Mouse (Mus musculus): Measurements from ENCODE around the gene Ppard.
"Not testable (repeated sequence)": the region's sequence is repeated elsewhere in the genome, so short reads cannot be mapped to it uniquely, and the experiment has no call there.

Ppard gene

GRCm38 (mm10) chr17:28232475-28233060 lies at the start of gene Ppard:
Gene Ppard, plus strand, starts transcription at chr17:28232700.
- DNase-seq (ENCODE audit: low read depth, low spot score), result peak; percentile 94

DNA sequence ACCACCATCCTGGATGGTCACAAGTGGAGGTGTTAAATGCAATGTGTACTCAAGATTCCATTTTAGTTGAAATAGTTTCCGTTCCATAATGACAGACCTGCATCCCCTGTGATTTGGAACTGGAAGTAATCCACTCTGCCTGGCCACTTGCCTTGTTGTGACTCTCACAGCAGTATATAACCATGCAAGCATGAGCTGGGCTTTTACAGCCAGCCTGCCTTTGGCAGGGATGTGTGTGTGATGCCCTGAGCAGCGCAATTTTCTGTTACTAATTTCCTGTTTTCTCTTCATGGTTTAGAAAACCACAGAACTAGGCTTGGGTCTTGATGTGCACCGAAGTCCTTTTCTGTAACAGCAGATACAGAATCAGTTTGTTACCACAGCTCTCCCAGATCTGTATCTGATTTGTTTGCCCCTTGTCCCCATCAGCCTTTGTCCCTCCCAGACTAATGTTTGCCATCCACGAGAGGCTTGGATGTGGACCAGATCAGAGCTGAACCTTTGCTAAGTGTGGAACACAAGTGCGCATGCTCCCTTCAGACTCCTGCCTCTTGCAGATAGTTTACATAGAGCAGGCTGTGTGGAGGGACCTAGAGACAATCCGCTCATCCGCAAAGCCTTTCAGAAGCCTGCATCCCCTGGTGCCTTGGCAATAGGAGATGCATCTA lies 47.4 kb upstream of the Ppard start:
- DNase-seq (ENCODE audit: low read depth, low spot score), result no peak

- no peak for DNase-seq (ENCODE audit: low read depth, low spot score)
Measured at GRCm38 (mm10) chr17:28188313-28188712, 44.2 kb upstream of the Ppard start.

DNA sequence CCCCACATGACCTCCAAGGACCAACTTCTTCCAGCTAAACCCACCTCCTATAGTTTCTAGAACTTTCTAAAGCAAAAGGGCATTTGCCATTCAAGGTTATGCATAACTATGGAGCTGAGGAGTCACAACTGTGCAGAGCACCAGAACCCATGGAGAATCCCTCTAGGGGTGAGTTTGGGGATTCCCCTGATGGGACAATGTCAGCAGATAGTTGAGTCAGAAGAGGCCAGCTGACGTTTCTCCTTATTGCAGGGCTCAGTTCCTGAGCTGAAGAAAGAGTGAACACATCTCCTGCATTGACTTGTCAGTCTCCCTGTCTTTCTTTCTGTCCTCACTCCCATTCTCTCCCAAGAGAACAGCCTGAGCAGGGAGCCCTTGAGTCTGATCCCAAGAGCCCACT lies 39.7 kb upstream of the Ppard start:
- DNase-seq (ENCODE audit: low read depth, low spot score), result no peak

DNA sequence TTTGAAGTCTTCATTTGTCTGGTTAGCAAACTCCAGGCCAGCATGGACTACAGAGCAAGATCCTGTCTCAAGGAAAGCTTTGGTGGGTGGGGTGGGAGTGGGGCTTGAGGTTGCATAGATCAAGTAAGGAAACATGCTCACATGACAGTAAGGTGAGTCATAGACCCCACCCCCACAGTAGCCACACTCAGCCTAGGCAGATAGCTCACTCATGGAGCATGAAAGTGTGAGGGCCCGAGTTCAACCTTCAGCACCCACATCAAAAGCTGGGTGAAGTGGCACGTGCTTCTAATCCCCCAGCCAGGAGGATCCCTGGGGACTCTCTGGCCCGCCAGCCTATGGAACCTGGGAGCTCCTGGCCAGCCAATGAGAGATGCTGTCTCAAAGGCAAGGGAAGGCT lies 38.9 kb upstream of the Ppard start:
- no peak for DNase-seq (ENCODE audit: low read depth, low spot score)

DNA sequence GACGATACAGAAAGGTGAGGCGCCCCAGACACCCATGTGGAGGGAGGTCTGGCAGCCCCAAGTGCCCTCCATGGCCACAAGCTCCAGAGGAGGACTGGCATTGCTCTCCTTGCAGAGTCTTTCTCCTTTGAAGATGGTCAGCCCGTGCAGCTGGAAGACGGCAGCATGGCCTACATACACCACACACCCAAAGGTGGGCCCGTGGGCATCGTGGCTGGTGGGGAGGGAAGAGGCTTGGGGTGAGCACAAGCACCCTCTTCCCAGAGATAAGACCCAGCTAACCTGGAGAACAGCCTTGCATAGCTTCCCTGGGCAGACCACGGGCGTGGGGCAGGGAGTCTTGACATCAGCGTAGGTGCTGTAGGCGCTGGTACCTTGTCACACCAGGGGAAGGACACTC lies 37.5 kb upstream of the Ppard start:
- no peak for DNase-seq (ENCODE audit: low read depth, low spot score)

DNA sequence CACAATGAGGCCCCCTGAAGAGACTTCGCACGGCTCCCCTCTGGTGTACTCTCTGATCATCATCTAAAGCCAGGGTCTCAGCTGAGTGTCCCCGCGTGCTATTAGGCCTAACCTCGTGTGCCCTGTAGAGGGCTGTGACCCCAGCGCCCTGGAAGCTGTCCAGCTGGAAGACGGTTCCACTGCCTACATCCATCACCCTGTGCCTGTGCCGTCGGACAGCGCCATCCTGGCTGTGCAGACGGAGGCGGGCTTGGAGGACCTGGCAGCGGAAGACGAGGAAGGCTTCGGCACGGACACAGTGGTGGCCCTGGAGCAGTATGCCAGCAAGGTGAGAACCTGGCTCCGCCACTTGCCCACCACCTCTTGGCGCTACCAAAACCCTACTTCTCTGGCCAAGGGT lies 34.9 kb upstream of the Ppard start:
- DNase-seq (ENCODE audit: low read depth, low spot score), result no peak

GRCm38 (mm10) chr17:28201982-28202381 lies 30.5 kb upstream of the Ppard start:
- no peak for DNase-seq (ENCODE audit: low read depth, low spot score)

DNA sequence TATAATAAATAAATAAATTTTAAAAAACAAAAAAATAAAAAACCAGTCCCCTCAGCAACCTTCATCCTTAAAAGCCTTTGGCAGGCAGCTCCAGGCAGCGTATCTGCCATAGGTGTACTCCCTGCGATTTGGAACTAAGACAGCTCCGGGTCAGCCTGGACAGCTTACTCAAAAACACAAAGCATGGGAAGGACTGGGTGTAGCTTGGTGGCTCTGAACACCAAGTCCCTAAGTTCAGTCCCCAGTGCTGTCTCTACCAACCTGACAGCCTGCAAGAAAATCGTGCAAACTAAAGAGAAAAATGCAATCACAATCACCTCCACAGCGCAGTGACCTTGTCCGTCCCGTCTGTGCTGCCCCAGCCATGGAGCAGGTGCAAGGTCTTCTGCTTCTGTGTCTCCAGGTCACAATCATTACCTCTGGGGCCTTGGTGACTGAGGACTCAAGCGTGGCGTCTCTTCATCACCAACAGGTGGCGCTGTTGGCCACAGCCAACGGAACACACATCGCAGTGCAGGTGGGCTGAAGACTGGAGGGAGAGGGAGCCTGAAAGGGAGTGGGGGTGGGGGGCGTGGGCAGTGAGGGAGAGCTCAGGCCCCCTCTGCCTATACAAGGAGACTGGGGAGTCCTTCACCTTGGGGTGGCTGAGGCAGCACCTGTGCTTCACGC lies 28.3 kb upstream of the Ppard start:
- DNase-seq (ENCODE audit: low read depth, low spot score), result peak; percentile 54

DNA sequence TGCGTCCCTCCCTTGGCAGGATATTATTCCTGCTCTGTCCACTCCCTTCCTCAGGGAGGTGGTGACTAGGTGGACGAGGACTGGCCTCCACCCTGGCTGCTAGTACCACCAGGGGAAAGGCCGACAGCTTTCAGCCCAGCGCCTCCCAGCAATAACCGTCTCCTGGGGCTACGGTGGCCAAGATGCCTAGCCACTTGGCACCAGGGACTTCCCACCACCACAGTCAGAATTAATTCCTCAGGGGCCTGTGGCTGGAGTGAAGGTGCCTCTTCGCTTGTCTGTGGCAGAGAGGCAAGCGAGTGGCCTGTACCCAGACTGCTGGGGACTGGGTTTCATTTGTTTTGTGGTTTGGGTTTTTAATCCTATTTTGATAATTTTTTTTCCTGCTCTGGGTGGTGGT lies 27.1 kb upstream of the Ppard start:
- DNase-seq (ENCODE audit: low read depth, low spot score), result no peak

- no peak for DNase-seq (ENCODE audit: low read depth, low spot score)
Measured at GRCm38 (mm10) chr17:28207092-28207491, 25.4 kb upstream of the Ppard start.

DNA sequence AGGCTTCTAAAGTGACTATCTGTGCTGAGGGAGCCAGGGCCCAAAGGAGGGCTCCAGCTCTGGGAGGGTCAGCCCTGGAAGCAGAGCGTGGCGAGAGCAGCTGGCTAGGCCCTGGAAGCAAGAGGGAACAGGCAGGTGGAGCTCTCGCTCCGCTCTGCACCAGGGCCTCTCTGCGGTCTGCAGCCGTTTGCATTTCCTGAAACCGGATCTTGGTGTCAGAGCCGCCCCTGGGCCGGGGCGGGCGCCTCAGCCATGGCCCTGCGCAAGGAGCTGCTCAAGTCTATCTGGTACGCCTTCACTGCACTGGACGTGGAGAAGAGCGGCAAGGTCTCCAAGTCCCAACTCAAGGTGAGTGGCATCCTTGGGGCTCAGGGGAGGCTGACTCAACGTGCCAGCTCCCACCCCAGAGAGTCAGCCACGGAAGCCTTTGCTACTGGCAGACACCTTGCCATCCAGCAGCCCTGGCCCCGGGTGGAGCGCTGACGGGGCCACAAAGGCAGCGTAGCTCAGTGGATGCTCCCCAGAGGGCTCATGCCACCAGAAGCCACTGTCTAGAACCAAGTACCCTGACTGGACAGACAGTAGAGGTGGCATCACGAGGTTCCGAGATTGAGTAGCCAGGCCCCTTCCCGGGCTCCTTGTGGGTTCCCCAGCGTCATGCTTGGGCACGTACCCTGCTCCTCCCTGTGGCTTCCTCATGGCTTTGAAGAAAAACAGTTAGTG lies 24.7 kb upstream of the Ppard start, which contains the start of gene Def6:
Def6 (plus strand) TSS at position 188 of the 723 bp plus-strand sequence.
- DNase-seq (ENCODE audit: low read depth, low spot score), result no peak

- no peak for DNase-seq (ENCODE audit: low read depth, low spot score)
Measured at GRCm38 (mm10) chr17:28208314-28208612, 24.2 kb upstream of the Ppard start.

DNA sequence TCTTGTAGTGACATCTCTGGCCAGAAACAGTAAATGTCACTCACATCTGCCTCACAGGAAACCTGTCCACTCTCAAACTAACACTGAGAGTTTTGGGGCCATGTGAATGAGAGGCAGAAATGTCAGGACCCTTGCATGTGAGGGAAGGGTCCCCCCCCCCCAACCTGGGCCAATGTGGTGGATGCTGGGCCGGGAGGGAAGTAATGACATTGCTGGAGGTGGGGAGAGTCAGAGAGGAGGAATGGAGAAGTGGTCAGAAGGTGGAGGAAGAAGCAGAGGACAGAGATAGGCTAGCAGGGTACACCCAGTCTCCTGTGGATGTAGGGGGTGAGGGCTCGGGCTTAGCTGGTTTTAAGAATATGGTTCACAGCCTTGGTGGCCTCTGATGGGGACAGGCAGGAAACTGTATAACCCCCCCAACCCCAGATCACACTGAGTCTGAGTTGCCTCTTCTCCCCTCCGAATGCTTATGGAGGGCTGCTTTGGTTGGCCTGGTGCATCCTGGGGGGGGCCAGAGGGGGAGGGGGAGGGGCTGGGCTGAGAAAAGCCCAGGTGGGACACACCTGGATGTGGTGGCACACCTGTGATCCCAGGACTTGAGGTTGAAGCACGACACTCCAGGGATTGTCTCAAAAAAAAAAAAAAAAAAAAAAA lies 22.9 kb upstream of the Ppard start:
- DNase-seq (ENCODE audit: low read depth, low spot score), result no peak

DNA sequence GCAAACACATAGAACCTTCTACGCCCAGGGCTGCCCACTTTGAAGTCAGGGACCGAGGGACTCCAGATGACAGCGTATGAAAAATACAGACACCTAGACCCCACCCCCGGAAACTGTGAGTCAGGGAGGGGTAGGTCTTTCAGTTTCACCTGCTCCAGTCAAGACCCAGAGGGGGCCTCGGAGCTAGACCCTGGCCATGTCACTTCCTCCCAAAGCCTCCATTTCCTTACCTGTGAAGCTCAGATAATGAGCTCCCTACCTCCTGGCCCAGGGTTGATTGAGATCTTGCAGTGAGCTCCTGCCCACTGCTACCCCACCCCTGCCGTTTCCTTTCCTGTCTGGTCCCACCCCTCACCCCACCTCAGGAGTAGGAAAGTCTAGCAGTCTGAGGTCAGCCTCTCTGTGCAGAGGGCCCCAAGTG lies 20.6 kb upstream of the Ppard start:
- DNase-seq (ENCODE audit: low read depth, low spot score), result no peak

GRCm38 (mm10) chr17:28212391-28212790 lies 20.1 kb upstream of the Ppard start:
- DNase-seq (ENCODE audit: low read depth, low spot score), result no peak

- DNase-seq (ENCODE audit: low read depth, low spot score), result no peak
Measured at GRCm38 (mm10) chr17:28213236-28213635, 19.3 kb upstream of the Ppard start.

- DNase-seq (ENCODE audit: low read depth, low spot score), result no peak
Measured at GRCm38 (mm10) chr17:28216791-28217190, 15.7 kb upstream of the Ppard start.

DNA sequence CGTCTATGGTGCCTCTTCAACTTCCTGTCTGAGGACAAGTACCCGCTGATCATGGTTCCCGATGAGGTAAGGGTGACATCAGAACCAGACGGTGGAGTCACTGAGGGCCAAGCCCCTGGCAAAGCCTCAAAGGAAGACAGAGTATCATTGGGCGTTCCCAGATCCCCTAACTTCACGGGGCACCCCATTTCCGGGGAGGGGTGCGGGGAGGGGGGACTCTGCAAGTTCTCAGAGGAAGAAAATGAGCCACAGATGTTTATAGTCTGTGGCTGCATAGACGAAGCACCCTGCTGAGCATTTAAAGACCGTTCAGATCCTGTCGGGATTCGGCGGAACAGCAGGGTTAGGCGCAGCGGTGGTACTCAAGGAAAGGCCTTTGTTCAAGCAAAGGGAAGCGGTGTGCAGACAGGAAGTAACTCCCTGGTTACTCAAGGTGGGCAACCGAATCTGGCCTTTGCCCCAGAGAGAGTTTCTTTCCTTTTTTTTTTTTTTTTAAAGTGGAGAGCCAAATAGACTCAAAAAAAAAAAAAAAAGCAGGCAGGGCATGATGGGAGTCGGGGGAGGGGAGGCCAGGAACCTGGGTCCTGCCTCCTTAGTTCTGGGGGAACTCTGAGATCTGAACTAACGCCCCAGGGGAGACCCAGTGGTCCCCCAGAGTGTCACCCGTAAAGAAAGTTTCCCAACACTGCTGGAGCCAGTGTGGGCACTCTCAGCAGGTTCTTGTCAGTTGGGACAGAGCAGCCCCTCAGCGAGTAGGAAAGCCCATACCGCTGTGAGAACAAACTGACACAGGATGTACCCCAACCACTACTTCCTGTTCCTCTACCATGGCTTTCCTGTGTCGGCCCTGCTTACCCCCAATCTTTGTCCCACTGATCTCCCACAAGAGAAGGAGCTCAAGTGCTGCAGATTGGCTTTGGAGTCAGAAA lies 14.5 kb upstream of the Ppard start:
- no peak for DNase-seq (ENCODE audit: low read depth, low spot score)

DNA sequence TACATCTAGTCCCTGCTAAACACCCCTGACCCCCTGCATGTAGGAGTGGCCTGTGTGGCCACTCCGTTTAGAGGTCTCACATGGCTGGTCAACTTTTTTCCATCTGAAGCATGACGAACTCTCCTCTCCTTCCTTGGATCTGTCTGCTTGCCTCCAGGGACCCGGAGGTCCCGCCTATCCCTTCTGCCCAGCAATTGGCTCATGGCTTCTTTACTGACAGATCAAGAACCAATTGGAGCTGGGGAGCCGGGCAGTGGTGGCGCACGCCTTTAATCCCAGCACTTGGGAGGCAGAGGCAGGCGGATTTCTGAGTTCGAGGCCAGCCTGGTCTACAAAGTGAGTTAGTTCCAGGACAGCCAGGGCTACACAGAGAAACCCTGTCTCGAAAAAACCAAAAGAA lies 10.0 kb upstream of the Ppard start:
- DNase-seq (ENCODE audit: low read depth, low spot score), result not testable (repeated sequence)
